Mouse (Mus musculus) hindbrain, embryonic 12.5 days (tissue): ENCODE data around the gene Casc1. TPM values are rescaled to one million over a fixed set of nuclear protein-coding genes. Genes with fewer than 3 reads are reported as not detected.

Experiments
- ATAC-seq: fragments of 200-750 bp; cut with Nextera tagmentation; 2 replicates; pipeline ENCODE4 v1.8.0; 2017; ENCODE audit warnings: moderate TSS enrichment; ENCODE audit not compliant: low FRiP score
- H3K27ac ChIP-seq: fragments of 300-500 bp; sonication (generic); 2 replicates; pipeline ENCODE4 v1.5.1; 2016; ENCODE audit warnings: mild to moderate bottlenecking
- H3K27me3 ChIP-seq: fragments of 300-500 bp; sonication (generic); 2 replicates; pipeline ENCODE4 v1.6.1; 2016; ENCODE audit warnings: mild to moderate bottlenecking
- H3K36me3 ChIP-seq: fragments of 300-500 bp; sonication (generic); 2 replicates; pipeline ENCODE4 v1.6.1; 2016; ENCODE audit warnings: mild to moderate bottlenecking
- H3K4me1 ChIP-seq: fragments of 300-500 bp; sonication (generic); 2 replicates; pipeline ENCODE4 v1.6.1; 2016
- H3K4me2 ChIP-seq: fragments of 300-500 bp; sonication (generic); replicated peaks from 2 replicates; pipeline ENCODE4 v1.6.1; 2016; ENCODE audit warnings: mild to moderate bottlenecking
- H3K4me3 ChIP-seq: fragments of 300-500 bp; sonication (generic); 2 replicates; pipeline ENCODE4 v1.5.1; 2016; ENCODE audit warnings: mild to moderate bottlenecking
- H3K9ac ChIP-seq: fragments of 300-500 bp; sonication (generic); 2 replicates; pipeline ENCODE4 v1.6.1; 2016; ENCODE audit warnings: mild to moderate bottlenecking, moderate library complexity
- H3K9me3 ChIP-seq: fragments of 300-500 bp; sonication (generic); replicated peaks from 2 replicates; pipeline ENCODE4 v1.6.1; 2016; ENCODE audit warnings: mild to moderate bottlenecking
- WGBS: fragments of 180-500 bp; shearing (Covaris S2); methylation state at CpG from one replicate; pipeline ENCODE4 v1.1.7; 2016; 5-methylcytosine and 5-hydroxymethylcytosine counted together
- polyA plus RNA-seq: library from polyadenylated mRNA; unstranded; fragments of >200 nt; fragmentation: Nextera tagmentation; extraction: Ambion mirVana; gene quantifications from 2 replicates; pipeline ENCODE4 v1.2.1, GENCODE M21; 2016

Gene Casc1
- 0.83 and 1.7 TPM in 2 replicates for polyA plus RNA-seq

DNA sequence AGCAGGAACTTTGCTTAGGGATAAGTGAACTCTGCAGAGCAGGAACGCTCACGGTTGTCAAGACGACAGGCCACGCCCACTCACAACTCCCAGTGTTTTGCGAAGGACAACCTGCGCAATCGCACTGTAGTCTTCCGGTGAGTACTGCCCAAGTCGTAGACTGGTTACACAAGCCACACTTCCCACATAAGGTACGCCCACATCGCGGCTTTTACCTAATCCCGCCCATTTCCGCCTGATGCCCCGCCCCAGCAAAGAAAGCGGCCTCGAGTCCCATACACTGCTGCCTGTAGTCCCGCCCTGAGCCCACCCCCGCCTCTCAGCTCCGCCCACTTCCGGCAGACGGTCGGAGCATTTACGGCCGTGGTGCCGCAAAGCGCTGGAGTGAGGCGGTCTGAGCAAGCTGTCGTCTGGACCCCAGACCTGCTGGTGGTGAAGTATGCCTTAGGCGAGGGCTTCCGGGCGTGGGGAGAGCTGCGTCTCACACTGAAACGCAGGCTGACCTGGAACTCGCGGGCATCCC, at the start of gene Casc1, which contains the start of gene Etfrf1:
TSS of gene Casc1 (minus strand) at position 190 of the 523 bp plus-strand sequence.
TSS of gene Etfrf1 (plus strand) at position 319 of the 523 bp plus-strand sequence.
- peak within 1 kb of the TSS; percentile 79 for H3K9ac ChIP-seq
- under 1% methylated on average over 36 of the region's 36 CpGs for WGBS
- H3K4me3 ChIP-seq: peak within 1 kb of the TSS; percentile 65
- ATAC-seq: peak; percentile 100
- 0 out of 2 replicates have a peak, but pooled peaks cover under 1% of the 10 kb centered on the region for H3K36me3 ChIP-seq
- no peaks in the 10 kb centered on the region for H3K9me3 ChIP-seq
- no peaks in the 10 kb centered on the region for H3K27me3 ChIP-seq
- H3K27ac ChIP-seq: peak within 1 kb of the TSS; percentile 96
- peak within 1 kb of the TSS; percentile 65 for H3K4me2 ChIP-seq
- peaks cover 14% of the 10 kb centered on the region for H3K4me1 ChIP-seq

DNA sequence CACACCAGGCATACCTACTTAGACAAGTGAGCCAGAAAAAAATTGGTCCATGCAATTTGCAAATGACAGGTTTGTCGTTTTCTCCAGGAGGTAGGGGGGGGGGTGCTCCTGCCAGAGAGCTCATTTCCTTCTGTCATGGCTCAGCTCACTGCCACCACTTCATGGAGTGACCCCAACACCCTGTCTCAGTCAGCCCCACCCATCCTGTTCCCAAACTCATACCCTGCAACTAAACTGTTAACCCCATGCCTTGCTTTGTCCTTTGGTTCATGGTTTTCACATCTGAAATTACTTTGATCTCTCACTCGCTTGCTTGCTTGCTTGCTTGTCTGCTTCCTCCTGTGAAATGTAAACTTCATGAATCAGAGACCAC, 45.9 kb upstream of the Casc1 start:
- no peaks in the 10 kb centered on the region for H3K9me3 ChIP-seq
- ATAC-seq: no peak
- no peak overlapping the region for H3K9ac ChIP-seq
- no peak overlapping the region for H3K4me3 ChIP-seq
- H3K4me1 ChIP-seq: no peaks in the 10 kb centered on the region
- H3K27ac ChIP-seq: no peak overlapping the region
- H3K27me3 ChIP-seq: 0 out of 2 replicates have a peak, but pooled peaks cover 3% of the 10 kb centered on the region
- WGBS: 50% methylated on average over 2 of the region's 2 CpGs
- no peaks in the 10 kb centered on the region for H3K36me3 ChIP-seq
- H3K4me2 ChIP-seq: no peak overlapping the region

DNA sequence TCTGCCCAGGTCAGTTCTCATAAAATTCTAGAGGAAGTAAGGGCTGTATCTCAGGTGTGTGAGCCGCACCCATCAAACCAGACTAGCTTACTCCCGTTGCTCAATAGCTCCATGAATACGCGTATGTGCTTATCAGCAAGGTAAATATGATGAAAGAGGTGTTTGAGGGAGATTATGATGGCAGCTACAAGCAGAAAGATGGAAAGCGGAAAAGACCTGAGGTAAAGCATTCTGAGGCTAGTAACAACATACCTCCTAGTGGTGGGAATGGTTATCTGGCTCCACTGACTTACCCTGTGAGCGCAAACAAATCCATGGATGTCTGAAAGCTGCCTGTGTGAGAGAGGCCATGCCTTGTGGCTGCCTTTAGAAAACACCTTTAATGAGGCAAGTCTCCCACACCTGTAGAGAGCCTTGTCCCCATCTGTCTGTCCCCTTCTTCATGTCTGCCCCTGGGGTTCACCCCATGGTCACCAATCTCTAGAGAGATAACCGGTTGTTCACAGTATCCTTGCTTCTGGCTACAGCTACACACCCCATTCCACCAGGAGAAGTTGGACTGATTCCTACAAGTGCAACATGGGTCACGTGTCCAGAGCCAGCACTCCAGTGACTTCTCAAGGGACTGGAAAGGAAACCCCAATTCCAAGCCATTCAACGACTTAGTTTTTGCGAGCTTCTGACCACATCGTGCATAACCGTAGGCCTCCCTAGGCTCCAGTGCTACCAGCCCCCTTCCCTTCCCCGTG, 45.3 kb upstream of the Casc1 start:
- H3K4me1 ChIP-seq: no peaks in the 10 kb centered on the region
- no peak overlapping the region for H3K4me2 ChIP-seq
- no peak overlapping the region for H3K9ac ChIP-seq
- 0 out of 2 replicates have a peak, but pooled peaks cover 3% of the 10 kb centered on the region for H3K27me3 ChIP-seq
- H3K36me3 ChIP-seq: no peaks in the 10 kb centered on the region
- no peak for ATAC-seq
- H3K9me3 ChIP-seq: no peaks in the 10 kb centered on the region
- no peak overlapping the region for H3K4me3 ChIP-seq
- no peak overlapping the region for H3K27ac ChIP-seq
- WGBS: 81% methylated on average over 13 of the region's 13 CpGs

DNA sequence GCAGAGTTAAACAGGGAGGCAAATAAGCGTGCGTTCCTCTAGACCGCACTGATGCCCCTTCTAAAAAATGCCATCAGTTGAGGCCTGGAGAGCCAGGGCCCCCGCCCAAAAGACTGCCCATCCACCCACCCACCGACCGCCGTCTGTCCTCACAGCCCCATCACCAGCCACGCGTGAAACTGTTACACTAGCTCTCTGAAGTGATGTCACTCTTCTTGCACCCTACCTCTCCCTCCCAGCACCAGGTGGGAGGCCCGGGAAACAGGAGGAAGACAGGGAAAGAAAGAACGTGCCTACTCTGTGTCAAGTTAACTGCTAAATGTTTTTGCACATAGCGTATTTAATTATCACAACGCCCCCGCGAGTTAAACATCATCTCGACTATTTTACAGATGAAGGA, 40.0 kb upstream of the Casc1 start:
- Histone ChIP-seq H3K4me1 (peaks cover 18% of the 10 kb centered on the region), H3K9me3 (no peaks in the 10 kb centered on the region), H3K4me2 (peak overlapping the region; percentile 70), H3K27me3 (0 out of 2 replicates have a peak, but pooled peaks cover 3% of the 10 kb centered on the region), H3K36me3 (no peaks in the 10 kb centered on the region), H3K27ac (peak overlapping the region; percentile 92), H3K4me3 (peak overlapping the region; percentile 78), H3K9ac (peak overlapping the region; percentile 98)
- WGBS: 11% methylated on average over 16 of the region's 16 CpGs
- peak; percentile 6; the same call in 1 of the 2 replicates for ATAC-seq

DNA sequence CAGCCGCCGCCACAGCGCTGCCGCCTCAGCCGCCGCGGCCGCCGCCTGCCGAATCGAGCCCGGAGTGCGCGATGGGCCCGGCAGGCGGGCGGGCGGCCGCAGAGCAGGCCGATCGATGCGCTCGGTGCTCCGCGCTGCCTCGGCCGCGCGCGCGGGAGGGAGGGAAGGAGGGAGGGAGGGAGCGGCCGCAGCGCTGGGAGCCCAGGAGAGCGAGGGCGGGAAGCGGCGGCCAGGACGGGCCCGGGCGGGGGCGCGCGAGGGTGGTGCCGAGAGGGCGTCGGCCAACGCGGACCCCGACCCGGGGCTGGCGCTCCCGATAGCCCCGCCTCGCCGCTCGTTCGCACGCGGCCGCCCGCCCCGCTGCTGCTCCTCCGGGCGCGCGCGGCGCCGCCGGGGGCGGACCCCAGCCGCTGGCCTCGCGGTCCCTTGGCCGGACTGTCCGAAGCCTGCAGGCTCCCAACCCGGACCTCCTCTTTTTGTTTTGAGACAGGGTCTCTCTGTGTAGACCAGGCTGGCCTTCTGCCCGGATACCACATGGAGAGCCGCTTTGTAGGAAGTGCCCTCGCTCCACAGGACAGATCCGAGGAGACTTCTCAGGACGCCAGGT, 39.5 kb upstream of the Casc1 start, which contains the start of gene Kras:
TSS of gene Kras (minus strand) at position 55 of the 607 bp plus-strand sequence.
- no peaks in the 10 kb centered on the region for H3K36me3 ChIP-seq
- H3K4me1 ChIP-seq: peaks cover 18% of the 10 kb centered on the region
- H3K9me3 ChIP-seq: no peaks in the 10 kb centered on the region
- peak within 1 kb of the TSS; percentile 79 for H3K4me2 ChIP-seq
- H3K27ac ChIP-seq: peak within 1 kb of the TSS; percentile 92
- H3K27me3 ChIP-seq: 0 out of 2 replicates have a peak, but pooled peaks cover 3% of the 10 kb centered on the region
- ATAC-seq: peak; percentile 92
- 1% methylated on average over 50 of the region's 83 CpGs for WGBS
- H3K4me3 ChIP-seq: peak within 1 kb of the TSS; percentile 78
- H3K9ac ChIP-seq: peak within 1 kb of the TSS; percentile 98

DNA sequence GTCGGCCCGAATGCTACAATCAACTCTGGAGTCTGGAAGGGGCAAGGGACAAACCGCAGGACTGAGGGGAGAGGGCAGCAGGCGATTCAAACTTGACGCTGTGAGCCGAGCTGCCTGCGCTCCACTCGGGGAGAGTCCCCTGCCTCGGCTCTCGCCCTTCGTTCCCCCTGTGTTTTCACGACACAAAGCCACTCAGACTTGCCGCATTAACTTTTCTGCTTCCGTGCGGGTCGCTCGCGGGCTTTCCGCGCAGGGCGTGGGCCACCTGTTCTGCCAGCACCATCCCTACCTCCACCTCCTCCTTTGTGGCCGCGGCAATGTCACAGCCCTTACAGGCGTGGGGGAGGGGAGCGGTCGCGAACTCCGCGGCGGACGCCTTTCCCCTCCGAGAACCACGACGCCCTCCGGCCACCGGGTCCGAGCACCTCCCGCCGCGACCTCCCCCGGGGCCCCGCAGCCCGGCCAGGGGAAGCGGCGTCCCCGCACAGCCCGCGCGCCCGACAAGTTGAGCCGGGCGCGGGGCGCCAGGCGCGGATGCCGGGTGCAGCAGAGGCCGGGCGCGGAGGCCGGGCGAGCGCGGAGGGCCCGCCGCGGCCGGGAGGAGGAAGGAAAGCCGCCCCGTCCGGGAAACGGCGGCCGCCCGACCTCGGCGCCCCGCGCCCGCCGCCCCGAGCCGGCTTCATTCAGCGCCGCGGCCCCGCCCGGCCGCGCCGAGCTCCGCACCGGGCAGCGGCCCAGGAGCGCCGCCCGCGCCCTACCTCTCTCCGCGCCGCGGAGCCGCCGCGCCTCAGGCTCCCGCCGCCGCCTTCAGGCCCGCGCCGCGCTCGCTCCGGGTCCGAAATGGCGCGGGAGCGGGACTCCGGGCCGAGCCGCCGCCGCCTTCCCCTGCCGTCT, 38.7 kb upstream of the Casc1 start:
- under 1% methylated on average over 88 of the region's 124 CpGs for WGBS
- ATAC-seq: peak; percentile 72
- H3K9ac ChIP-seq: peak overlapping the region; percentile 98

DNA sequence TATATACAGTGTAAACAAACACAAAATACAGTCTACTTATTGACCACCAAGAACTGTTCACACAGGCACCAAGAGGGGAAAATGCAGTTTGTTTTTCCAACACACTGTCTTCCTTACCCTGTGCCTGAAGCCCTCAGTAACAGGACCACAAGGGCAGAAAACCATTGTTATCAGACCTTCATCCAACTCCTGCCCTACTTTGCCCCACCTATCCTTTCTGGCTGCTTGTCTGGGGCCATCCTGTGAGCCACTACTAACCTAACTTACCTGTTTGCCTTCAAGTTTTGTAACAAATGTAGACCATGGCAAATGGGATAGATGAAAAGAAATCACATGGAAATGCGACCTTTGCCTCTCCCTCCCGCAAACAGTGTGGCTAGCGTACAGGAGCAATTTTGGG, 37.1 kb upstream of the Casc1 start:
- H3K9me3 ChIP-seq: no peaks in the 10 kb centered on the region
- 0 out of 2 replicates have a peak overlapping the region, but pooled peaks have one; percentile 8 for H3K4me3 ChIP-seq
- H3K9ac ChIP-seq: no peak overlapping the region
- peak overlapping the region; percentile 79 for H3K4me2 ChIP-seq
- H3K27me3 ChIP-seq: 0 out of 2 replicates have a peak, but pooled peaks cover 3% of the 10 kb centered on the region
- H3K27ac ChIP-seq: no peak overlapping the region
- ATAC-seq: no peak
- WGBS: 72% methylated on average over 3 of the region's 3 CpGs
- H3K4me1 ChIP-seq: peaks cover 18% of the 10 kb centered on the region
- peaks cover 3% of the 10 kb centered on the region; the same call in 1 of the 2 replicates for H3K36me3 ChIP-seq

More for the DNA sequence above, 38.7 kb upstream of the Casc1 start:
- Histone ChIP-seq H3K27ac (peak overlapping the region; percentile 92), H3K4me2 (peak overlapping the region; percentile 79), H3K4me3 (peak overlapping the region; percentile 78), H3K4me1 (peaks cover 18% of the 10 kb centered on the region), H3K9me3 (no peaks in the 10 kb centered on the region), H3K27me3 (0 out of 2 replicates have a peak, but pooled peaks cover 3% of the 10 kb centered on the region), H3K36me3 (peaks cover under 1% of the 10 kb centered on the region; the same call in 1 of the 2 replicates)

DNA sequence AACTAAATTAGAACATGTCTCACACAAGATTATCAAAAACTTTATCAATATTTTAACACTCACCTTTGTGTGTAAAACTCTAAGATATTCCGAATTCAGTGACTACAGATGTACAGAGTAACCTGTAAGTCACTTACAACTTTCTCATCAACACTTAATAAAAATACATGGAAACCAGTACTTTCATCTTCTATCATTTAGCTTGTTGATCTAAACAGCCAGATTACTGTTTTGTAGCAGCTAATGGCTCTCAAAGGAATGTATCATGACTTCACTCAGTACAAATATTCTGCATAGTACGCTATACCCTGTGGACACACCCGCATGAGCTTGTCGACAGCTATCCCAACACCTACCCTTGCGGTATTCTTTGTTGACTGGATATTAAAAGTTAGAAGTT, 36.0 kb upstream of the Casc1 start:
- WGBS: 92% methylated on average over 5 of the region's 5 CpGs

DNA sequence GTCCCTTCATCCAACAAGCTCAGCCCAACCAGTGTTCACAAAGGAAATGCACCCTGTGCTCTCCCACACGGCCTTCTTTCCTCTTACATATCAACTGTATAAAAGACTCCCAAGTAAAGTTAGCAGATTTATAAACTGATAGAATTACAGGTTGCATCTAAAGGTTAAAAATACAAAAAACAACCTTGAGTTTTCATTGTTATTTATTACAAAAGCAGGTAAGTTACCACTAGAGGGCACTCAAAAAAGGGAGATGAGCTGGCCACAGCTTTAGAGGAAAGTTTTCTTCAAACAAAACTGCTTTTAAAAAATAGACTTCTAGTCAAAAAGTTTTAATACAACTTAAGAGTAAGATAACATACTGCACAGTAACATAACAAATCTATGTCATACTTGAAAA, 31.7 kb upstream of the Casc1 start:
- Histone ChIP-seq H3K9me3 (no peaks in the 10 kb centered on the region), H3K4me1 (0 out of 2 replicates have a peak, but pooled peaks cover 3% of the 10 kb centered on the region), H3K4me2 (no peak overlapping the region), H3K27ac (no peak overlapping the region), H3K36me3 (peaks cover 14% of the 10 kb centered on the region; the same call in 1 of the 2 replicates), H3K4me3 (no peak overlapping the region), H3K27me3 (no peaks in the 10 kb centered on the region), H3K9ac (no peak overlapping the region)
- ATAC-seq: no peak
- 52% methylated on average over 1 of the region's 1 CpGs for WGBS

More for the DNA sequence above, 36.0 kb upstream of the Casc1 start:
- no peak for ATAC-seq
- Histone ChIP-seq H3K27ac (no peak overlapping the region), H3K27me3 (no peaks in the 10 kb centered on the region), H3K4me2 (no peak overlapping the region), H3K4me1 (peaks cover 18% of the 10 kb centered on the region), H3K36me3 (peaks cover 3% of the 10 kb centered on the region; the same call in 1 of the 2 replicates), H3K9ac (no peak overlapping the region), H3K4me3 (no peak overlapping the region), H3K9me3 (no peaks in the 10 kb centered on the region)

DNA sequence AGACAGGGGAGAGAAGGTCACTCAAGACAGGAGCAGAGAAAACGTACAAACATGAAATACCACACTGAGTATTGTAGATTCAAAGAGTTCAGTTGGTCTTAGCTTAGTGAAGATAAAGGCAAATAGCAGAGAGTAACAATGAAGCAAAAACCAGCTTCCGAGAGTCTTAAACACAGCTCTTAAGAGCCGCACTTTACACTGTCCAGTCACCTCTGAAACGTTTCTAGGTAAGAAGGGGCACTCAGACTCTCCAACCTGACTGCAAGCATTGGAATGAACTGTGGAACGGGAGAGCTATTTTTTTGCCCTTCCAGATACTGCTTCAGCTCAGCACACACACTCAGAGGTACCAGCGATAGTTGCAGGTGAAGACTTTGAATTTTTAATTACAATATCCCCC, 29.5 kb upstream of the Casc1 start:
- WGBS: 95% methylated on average over 6 of the region's 6 CpGs
- Histone ChIP-seq H3K4me2 (no peak overlapping the region), H3K9me3 (no peaks in the 10 kb centered on the region), H3K9ac (no peak overlapping the region), H3K4me1 (no peaks in the 10 kb centered on the region), H3K36me3 (peaks cover 14% of the 10 kb centered on the region; the same call in 1 of the 2 replicates), H3K27me3 (no peaks in the 10 kb centered on the region), H3K4me3 (no peak overlapping the region), H3K27ac (no peak overlapping the region)
- no peak for ATAC-seq

DNA sequence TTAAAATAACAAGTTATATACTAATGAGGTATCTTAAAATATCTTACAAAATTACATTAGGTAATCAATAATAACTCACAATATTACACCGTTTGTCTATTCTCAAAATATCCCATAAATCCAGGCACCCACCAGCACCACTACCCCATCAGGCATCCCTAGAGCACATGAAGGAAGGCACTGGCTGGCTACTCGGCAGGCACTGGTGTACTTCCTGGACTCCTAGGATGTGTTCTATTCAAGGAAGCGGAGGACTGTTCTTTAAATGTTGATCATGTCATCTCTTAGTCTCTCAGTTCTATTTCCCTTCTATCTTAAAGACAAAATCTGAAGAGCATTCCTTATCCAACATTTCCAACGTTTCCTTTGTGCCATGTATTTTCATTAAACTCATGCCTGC, 26.3 kb upstream of the Casc1 start:
- H3K27ac ChIP-seq: no peak overlapping the region
- ATAC-seq: no peak
- 0 out of 2 replicates have a peak, but pooled peaks cover 11% of the 10 kb centered on the region for H3K36me3 ChIP-seq
- H3K4me1 ChIP-seq: no peaks in the 10 kb centered on the region
- H3K4me2 ChIP-seq: no peak overlapping the region
- no peaks in the 10 kb centered on the region for H3K9me3 ChIP-seq
- WGBS: 78% methylated on average over 4 of the region's 4 CpGs
- H3K4me3 ChIP-seq: no peak overlapping the region
- no peaks in the 10 kb centered on the region for H3K27me3 ChIP-seq
- no peak overlapping the region for H3K9ac ChIP-seq
